Mouse (Mus musculus): ENCODE measurements around the gene Akr7a5. TPM values are rescaled to one million over a fixed set of nuclear protein-coding genes. Genes with fewer than 3 reads are reported as not detected.

Gene Akr7a5
- 226 and 259 TPM in 2 replicates for polyA plus RNA-seq (2015; fragmentation: Nextera tagmentation; extraction: Ambion mirVana)

GRCm38 (mm10) chr4:139310171-139310898 is at the start of gene Akr7a5, which contains the start of gene Pqlc2:
Akr7a5 (plus strand) TSS chr4:139310744.
Pqlc2 (minus strand) TSS chr4:139310708.
- TF ChIP-seq CTCF (IDR thresholded peaks at IDR 0.05; ENCODE audit: low read depth): no peak
- Histone ChIP-seq H3K4me2 (replicated peaks; ENCODE audit: low read depth) (peak within 1 kb of the TSS; percentile 94), H3K4me1 (replicated peaks; ENCODE audit: control insufficient read depth, insufficient read depth, low read length) (no peaks in the 10 kb centered on the region), H3K4me3 (ENCODE audit: low read depth, low read length) (peak within 1 kb of the TSS; percentile 85), H3K9ac (ENCODE audit: low read depth, low read length) (peak within 1 kb of the TSS; percentile 88), H3K9me3 (ENCODE audit: control insufficient read depth) (no peaks in the 10 kb centered on the region), H3K27ac (ENCODE audit: low read depth, low read length) (peak within 1 kb of the TSS; percentile 91), H3K36me3 (ENCODE audit: control insufficient read depth, insufficient read depth) (peaks cover 26% of the 10 kb centered on the region), H3K27me3 (replicated peaks; ENCODE audit: control insufficient read depth, insufficient read depth, low read length) (no peaks in the 10 kb centered on the region)
- under 1% methylated on average over 56 of the region's 63 CpGs for WGBS
- ATAC-seq: peak; percentile 73

- 91% methylated on average over 6 of the region's 6 CpGs for WGBS
Measured at GRCm38 (mm10) chr4:139262981-139263380, 47.6 kb upstream of the Akr7a5 start.

GRCm38 (mm10) chr4:139265783-139266499 is 44.6 kb upstream of the Akr7a5 start:
- Histone ChIP-seq H3K9me3 (ENCODE audit: control insufficient read depth) (no peaks in the 10 kb centered on the region), H3K4me3 (ENCODE audit: low read depth, low read length) (no peak overlapping the region), H3K27ac (ENCODE audit: low read depth, low read length) (no peak overlapping the region), H3K27me3 (replicated peaks; ENCODE audit: control insufficient read depth, insufficient read depth, low read length) (no peaks in the 10 kb centered on the region), H3K4me2 (replicated peaks; ENCODE audit: low read depth) (no peak overlapping the region), H3K36me3 (ENCODE audit: control insufficient read depth, insufficient read depth) (peaks cover 75% of the 10 kb centered on the region), H3K9ac (ENCODE audit: low read depth, low read length) (no peak overlapping the region), H3K4me1 (replicated peaks; ENCODE audit: control insufficient read depth, insufficient read depth, low read length) (no peaks in the 10 kb centered on the region)
- TF ChIP-seq CTCF (IDR thresholded peaks at IDR 0.05; ENCODE audit: low read depth): no peak
- 87% methylated on average over 13 of the region's 13 CpGs for WGBS
- no peak for ATAC-seq

More at GRCm38 (mm10) chr4:139262981-139263380, 47.6 kb upstream of the Akr7a5 start:
- no peak overlapping the region for H3K4me3 ChIP-seq (ENCODE audit: low read depth, low read length)
- TF ChIP-seq CTCF (IDR thresholded peaks at IDR 0.05; ENCODE audit: low read depth): no peak
- no peaks in the 10 kb centered on the region for H3K4me1 ChIP-seq (replicated peaks; ENCODE audit: control insufficient read depth, insufficient read depth, low read length)
- no peak for ATAC-seq
- no peak overlapping the region for H3K9ac ChIP-seq (ENCODE audit: low read depth, low read length)
- no peak overlapping the region for H3K4me2 ChIP-seq (replicated peaks; ENCODE audit: low read depth)
- H3K9me3 ChIP-seq (ENCODE audit: control insufficient read depth): no peaks in the 10 kb centered on the region
- H3K27me3 ChIP-seq (replicated peaks; ENCODE audit: control insufficient read depth, insufficient read depth, low read length): no peaks in the 10 kb centered on the region
- H3K36me3 ChIP-seq (ENCODE audit: control insufficient read depth, insufficient read depth): peaks cover 89% of the 10 kb centered on the region
- no peak overlapping the region for H3K27ac ChIP-seq (ENCODE audit: low read depth, low read length)

GRCm38 (mm10) chr4:139266500-139266865 is 44.1 kb upstream of the Akr7a5 start:
- no peak overlapping the region for H3K4me2 ChIP-seq (replicated peaks; ENCODE audit: low read depth)
- H3K4me1 ChIP-seq (replicated peaks; ENCODE audit: control insufficient read depth, insufficient read depth, low read length): no peaks in the 10 kb centered on the region
- H3K27me3 ChIP-seq (replicated peaks; ENCODE audit: control insufficient read depth, insufficient read depth, low read length): no peaks in the 10 kb centered on the region
- no peak overlapping the region for H3K27ac ChIP-seq (ENCODE audit: low read depth, low read length)
- H3K9ac ChIP-seq (ENCODE audit: low read depth, low read length): no peak overlapping the region
- WGBS: 80% methylated on average over 7 of the region's 7 CpGs
- TF ChIP-seq CTCF (IDR thresholded peaks at IDR 0.05; ENCODE audit: low read depth): no peak
- H3K9me3 ChIP-seq (ENCODE audit: control insufficient read depth): no peaks in the 10 kb centered on the region
- peaks cover 69% of the 10 kb centered on the region for H3K36me3 ChIP-seq (ENCODE audit: control insufficient read depth, insufficient read depth)
- no peak overlapping the region for H3K4me3 ChIP-seq (ENCODE audit: low read depth, low read length)
- no peak for ATAC-seq

- H3K4me2 ChIP-seq (replicated peaks; ENCODE audit: low read depth): no peak overlapping the region
- no peaks in the 10 kb centered on the region for H3K9me3 ChIP-seq (ENCODE audit: control insufficient read depth)
- no peak overlapping the region for H3K27ac ChIP-seq (ENCODE audit: low read depth, low read length)
- H3K9ac ChIP-seq (ENCODE audit: low read depth, low read length): no peak overlapping the region
- no peak for TF ChIP-seq CTCF (IDR thresholded peaks at IDR 0.05; ENCODE audit: low read depth)
- WGBS: 89% methylated on average over 3 of the region's 3 CpGs
- no peak for ATAC-seq
- no peak overlapping the region for H3K4me3 ChIP-seq (ENCODE audit: low read depth, low read length)
- no peaks in the 10 kb centered on the region for H3K4me1 ChIP-seq (replicated peaks; ENCODE audit: control insufficient read depth, insufficient read depth, low read length)
- no peaks in the 10 kb centered on the region for H3K27me3 ChIP-seq (replicated peaks; ENCODE audit: control insufficient read depth, insufficient read depth, low read length)
- peaks cover 61% of the 10 kb centered on the region for H3K36me3 ChIP-seq (ENCODE audit: control insufficient read depth, insufficient read depth)
Measured at GRCm38 (mm10) chr4:139267335-139267734, 43.2 kb upstream of the Akr7a5 start.

GRCm38 (mm10) chr4:139268242-139268641 is 42.3 kb upstream of the Akr7a5 start:
- no peak overlapping the region for H3K4me2 ChIP-seq (replicated peaks; ENCODE audit: low read depth)
- H3K27ac ChIP-seq (ENCODE audit: low read depth, low read length): no peak overlapping the region
- no peak for ATAC-seq
- no peak overlapping the region for H3K9ac ChIP-seq (ENCODE audit: low read depth, low read length)
- H3K4me3 ChIP-seq (ENCODE audit: low read depth, low read length): no peak overlapping the region
- TF ChIP-seq CTCF (IDR thresholded peaks at IDR 0.05; ENCODE audit: low read depth): no peak
- H3K9me3 ChIP-seq (ENCODE audit: control insufficient read depth): no peaks in the 10 kb centered on the region
- no peaks in the 10 kb centered on the region for H3K4me1 ChIP-seq (replicated peaks; ENCODE audit: control insufficient read depth, insufficient read depth, low read length)
- 81% methylated on average over 1 of the region's 1 CpGs for WGBS
- H3K27me3 ChIP-seq (replicated peaks; ENCODE audit: control insufficient read depth, insufficient read depth, low read length): no peaks in the 10 kb centered on the region
- peaks cover 52% of the 10 kb centered on the region for H3K36me3 ChIP-seq (ENCODE audit: control insufficient read depth, insufficient read depth)
